Mouse (Mus musculus) ovary, postnatal 36 days (tissue): Measurements from ENCODE around the gene Glud1.
"Not testable (repeated sequence)": the region's sequence is repeated elsewhere in the genome, so short reads cannot be mapped to it uniquely, and the experiment has no call there.

Source experiments
- DNase-seq: peaks from one replicate; pipeline ENCODE4 v3.0.0; 2022; ENCODE audit warnings: low spot score, mixed read lengths

Glud1 gene

GRCm38 (mm10) chr14:34312339-34313048 is 2.0 kb downstream of the Glud1 start:
- no peak for DNase-seq

DNA sequence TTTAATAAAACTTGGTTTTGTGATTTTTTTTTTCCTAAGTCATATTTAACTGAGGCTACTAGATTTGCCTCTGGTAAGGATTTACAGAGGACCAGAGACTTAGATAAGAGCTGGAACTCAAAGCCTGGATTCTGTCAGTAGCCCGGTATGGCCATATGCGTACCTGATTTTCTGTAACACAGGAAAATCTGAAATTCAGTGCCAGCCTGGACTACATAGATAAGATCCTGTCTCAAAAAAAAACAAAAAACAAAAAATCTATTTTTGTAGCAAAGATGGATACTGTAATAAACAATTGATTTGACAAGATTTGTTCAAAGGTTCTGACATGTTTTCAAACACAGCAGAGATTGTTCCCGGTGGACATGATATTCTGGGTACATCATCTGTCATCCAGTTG is 3.1 kb downstream of the Glud1 start:
- no peak for DNase-seq

DNA sequence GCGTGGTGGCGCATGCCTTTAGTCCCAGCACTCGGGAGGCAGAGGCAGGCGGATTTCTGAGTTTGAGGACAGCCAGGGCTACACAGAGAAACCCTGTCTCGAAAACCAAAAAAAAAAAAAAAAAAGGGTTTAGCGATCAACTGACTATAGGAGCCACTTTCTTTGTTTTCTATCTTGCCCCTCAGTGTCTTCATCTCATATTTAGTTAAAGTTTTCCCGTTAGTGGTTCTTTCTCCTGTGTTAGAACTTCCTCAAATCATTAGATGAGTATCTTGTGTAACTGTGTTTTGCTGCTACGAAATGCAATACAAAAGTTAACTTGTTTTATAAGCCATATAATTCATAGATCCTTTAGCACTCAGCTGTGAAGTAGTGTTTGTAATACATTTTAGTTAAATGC is 3.9 kb downstream of the Glud1 start:
- DNase-seq: not testable (repeated sequence)

GRCm38 (mm10) chr14:34314796-34315195 is 4.3 kb downstream of the Glud1 start:
- no peak for DNase-seq

- DNase-seq: no peak
These were observed 5.8 kb downstream of the Glud1 start for GRCm38 (mm10) chr14:34316346-34316745.

GRCm38 (mm10) chr14:34317431-34317830 is 6.9 kb downstream of the Glud1 start:
- no peak for DNase-seq

- no peak for DNase-seq
These were observed 7.6 kb downstream of the Glud1 start for GRCm38 (mm10) chr14:34318113-34318512.

DNA sequence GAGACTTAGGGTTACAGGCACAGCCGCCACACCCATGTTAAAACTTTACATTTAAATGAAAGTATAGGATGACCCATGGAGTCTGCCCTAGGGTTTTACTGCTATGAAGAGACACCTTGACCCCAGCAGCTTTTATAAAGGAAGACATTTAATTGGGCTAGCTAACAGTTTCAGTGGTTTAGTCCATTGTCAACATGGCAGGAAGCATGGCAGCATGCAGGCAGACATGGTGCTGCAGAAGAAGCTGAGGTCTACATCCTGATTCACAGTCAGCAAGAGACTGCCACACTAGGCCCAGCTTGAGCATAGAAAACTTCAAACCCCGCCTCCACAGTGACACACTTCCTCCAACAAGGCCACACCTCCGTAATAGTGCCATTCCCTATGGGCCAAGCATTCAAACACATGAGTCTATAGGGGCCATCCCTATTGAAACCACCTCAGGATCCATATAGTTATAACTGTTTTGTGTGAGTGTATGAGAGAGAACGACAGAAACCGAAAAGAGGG is 13.1 kb downstream of the Glud1 start:
- DNase-seq: no peak

GRCm38 (mm10) chr14:34326606-34327005 is 16.1 kb downstream of the Glud1 start:
- DNase-seq: no peak

- no peak for DNase-seq
These were observed 17.1 kb downstream of the Glud1 start for GRCm38 (mm10) chr14:34327618-34328017.

GRCm38 (mm10) chr14:34330657-34331158 is 20.2 kb downstream of the Glud1 start:
- DNase-seq: no peak

DNA sequence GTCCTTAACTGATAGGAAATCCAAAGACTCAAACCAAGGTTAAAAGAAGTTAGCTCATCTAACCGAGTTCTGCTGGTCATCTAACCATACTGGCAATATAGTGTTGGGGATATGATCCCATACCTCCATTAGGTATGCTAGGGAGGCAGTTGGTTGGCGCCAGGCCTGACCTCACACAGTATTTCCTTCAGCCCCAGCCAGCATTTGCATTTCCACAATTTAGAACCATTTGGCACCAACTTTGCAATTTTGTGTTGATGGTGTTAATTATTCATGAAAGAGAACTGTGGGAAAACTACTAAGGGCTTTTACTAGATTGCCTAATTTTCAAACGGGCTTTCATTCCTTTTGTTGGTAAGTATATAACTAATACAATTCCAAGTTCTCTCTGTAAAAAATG is 21.4 kb downstream of the Glud1 start:
- DNase-seq: no peak

DNA sequence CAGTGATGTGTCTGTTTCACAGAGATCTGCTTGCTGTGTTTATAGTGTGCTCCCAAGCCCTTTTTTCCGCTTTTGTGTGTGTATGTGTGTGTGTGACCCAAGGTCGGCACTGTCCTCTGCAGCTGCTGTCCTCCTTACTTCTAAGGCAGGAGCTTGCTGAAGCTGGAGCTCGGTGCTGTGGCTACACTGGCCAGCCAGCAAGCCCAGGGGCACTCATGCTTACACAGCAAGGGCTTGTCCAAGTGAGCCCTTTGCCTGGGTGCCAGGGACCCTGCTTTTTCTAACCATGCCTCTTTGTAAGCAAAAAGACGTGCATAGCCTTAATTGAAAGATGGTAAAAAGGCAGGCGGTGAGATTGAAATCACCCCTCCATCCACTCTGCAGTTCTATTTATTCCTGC is 21.9 kb downstream of the Glud1 start:
- DNase-seq: no peak

DNA sequence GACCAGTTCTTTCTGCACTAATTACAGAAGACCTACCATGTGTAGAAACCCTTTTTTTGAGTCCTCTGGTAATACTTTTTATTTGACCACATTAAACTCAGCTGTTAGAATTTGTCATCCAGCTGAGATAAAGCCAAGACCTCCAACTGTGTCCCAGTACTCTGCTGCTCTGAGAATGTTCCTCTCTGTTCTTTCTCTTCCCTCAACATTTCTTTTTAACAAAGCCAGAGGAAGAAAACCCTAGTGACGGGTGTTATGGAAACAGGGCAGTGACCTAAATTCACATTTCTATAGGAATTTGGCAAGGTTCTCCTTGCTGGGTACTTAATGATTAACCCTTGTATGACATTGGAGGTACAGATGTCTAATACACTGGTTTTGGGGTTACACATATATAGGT is 28.9 kb downstream of the Glud1 start:
- DNase-seq: no peak

GRCm38 (mm10) chr14:34341993-34342392 is 31.5 kb downstream of the Glud1 start:
- DNase-seq: no peak

GRCm38 (mm10) chr14:34343078-34343477 is 32.6 kb downstream of the Glud1 start:
- DNase-seq: no peak

DNA sequence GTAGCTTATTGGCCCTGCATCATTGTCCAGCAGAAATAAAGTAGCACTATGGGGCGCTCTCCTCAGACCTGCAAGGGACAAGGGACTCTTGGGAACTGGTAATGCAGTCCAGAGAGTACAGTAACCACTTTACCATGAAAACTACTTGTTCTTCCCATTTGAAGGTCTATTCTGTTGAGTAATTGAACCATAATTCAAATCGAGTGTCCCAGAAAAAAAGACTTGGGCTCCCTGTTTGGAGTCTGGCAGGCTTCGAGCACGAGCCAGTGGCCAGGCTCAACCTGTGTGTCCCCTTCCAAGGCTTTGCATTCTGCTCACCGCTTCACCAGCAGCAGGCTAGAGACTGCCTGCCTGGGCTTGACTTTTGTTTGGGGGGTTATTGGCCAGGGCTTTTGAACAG is 33.8 kb downstream of the Glud1 start:
- no peak for DNase-seq

GRCm38 (mm10) chr14:34345771-34346566 is 35.4 kb downstream of the Glud1 start:
- DNase-seq: no peak

- no peak for DNase-seq
These were observed 36.6 kb downstream of the Glud1 start for GRCm38 (mm10) chr14:34347084-34347483.

GRCm38 (mm10) chr14:34348301-34348700 is 37.8 kb downstream of the Glud1 start:
- DNase-seq: no peak

DNA sequence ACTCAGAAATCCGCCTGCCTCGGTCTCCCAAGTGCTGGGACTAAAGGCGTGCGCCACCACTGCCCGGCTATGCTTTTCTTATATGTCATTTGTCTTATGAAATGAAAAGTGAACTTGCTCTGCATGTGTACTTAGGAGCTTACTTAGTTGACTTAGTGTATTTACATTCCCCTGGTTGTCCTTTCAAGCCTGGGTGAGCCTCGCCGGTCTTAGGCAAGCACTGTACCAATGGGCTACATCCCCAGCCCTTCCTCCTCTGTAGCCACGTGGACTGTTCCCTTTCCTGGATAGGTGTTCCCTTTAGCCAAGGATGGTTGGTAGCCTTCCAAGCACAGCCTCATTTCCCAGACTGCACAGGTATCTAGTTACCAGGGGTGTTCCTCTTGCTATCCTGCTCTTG is 38.5 kb downstream of the Glud1 start:
- DNase-seq: no peak

DNA sequence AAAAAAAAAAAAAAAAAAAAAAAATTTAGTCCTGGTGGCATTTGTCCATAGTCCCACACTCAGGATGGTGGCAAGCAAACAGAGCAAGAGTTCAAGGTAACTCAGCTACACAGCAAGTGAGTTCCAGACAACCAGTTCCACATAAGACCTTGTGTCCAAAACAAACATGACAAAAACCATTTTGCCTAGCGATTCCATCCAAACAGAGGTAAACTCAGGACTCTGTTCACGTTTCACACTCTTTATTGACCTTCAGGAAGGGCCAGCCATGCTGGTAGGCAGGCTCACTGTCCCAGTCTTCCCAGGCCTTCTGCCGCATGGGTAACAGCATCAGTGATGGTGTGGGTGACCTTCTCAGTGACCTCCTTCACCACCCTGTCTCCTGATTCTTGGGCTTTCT is 41.1 kb downstream of the Glud1 start:
- DNase-seq: no peak

DNA sequence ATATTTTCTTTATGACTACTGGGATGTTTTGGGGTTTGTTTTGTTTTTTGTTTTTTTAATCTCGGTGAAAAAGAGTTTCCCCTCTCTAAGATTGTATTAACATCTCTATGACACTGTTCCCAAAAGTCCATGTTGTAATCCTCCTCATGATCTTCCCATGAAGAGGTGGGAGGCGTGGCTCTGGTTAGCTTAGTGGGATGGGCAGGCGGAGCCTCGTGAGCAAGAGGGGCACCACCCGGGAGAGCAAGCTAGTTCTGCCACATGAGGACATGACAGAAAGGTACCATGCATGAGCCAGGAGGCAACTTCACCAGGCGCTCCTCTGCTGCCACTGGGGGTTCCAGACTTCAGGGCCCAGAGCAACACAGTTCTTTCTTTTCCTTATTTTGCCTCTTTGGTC is 42.0 kb downstream of the Glud1 start:
- no peak for DNase-seq
